Mouse (Mus musculus) thymus, postnatal 14 days (tissue): ENCODE data around the gene Ptprz1.

ENCODE experiments used
- DNase-seq: peaks from one replicate; pipeline ENCODE4 v3.0.0; 2021

Gene Ptprz1

GRCm38 (mm10) chr6:22874781-22875613 lies at the start of gene Ptprz1:
Ptprz1 (plus strand) TSS chr6:22875502.
- peak; percentile 2 for DNase-seq

- DNase-seq = no peak
Measured at GRCm38 (mm10) chr6:22833637-22834036, 41.7 kb upstream of the Ptprz1 start.

- no peak for DNase-seq
Measured at GRCm38 (mm10) chr6:22834100-22834970, 41.0 kb upstream of the Ptprz1 start.

GRCm38 (mm10) chr6:22875614-22876541 lies 576 bp downstream of the Ptprz1 start:
- no peak for DNase-seq

GRCm38 (mm10) chr6:22887978-22888377 lies 12.7 kb downstream of the Ptprz1 start:
- DNase-seq = no peak

- no peak for DNase-seq
Measured at GRCm38 (mm10) chr6:22889333-22889732, 14.0 kb downstream of the Ptprz1 start.

- DNase-seq = no peak
Measured at GRCm38 (mm10) chr6:22901983-22902382, 26.7 kb downstream of the Ptprz1 start.

GRCm38 (mm10) chr6:22908510-22909256 lies 33.4 kb downstream of the Ptprz1 start:
- no peak for DNase-seq

- no peak for DNase-seq
Measured at GRCm38 (mm10) chr6:22909257-22909907, 34.1 kb downstream of the Ptprz1 start.

GRCm38 (mm10) chr6:22909908-22910260 lies 34.6 kb downstream of the Ptprz1 start:
- DNase-seq = no peak

GRCm38 (mm10) chr6:22922880-22923279 lies 47.6 kb downstream of the Ptprz1 start:
- no peak for DNase-seq

- no peak for DNase-seq
Measured at GRCm38 (mm10) chr6:22932768-22933265, 57.5 kb downstream of the Ptprz1 start.

GRCm38 (mm10) chr6:22937126-22937525 lies 61.8 kb downstream of the Ptprz1 start:
- no peak for DNase-seq

- DNase-seq = no peak
Measured at GRCm38 (mm10) chr6:22937526-22937925, 62.2 kb downstream of the Ptprz1 start.

GRCm38 (mm10) chr6:22944191-22944590 lies 68.9 kb downstream of the Ptprz1 start:
- DNase-seq = no peak

- DNase-seq = no peak
Measured at GRCm38 (mm10) chr6:22963374-22963773, 88.1 kb downstream of the Ptprz1 start.

- no peak for DNase-seq
Measured at GRCm38 (mm10) chr6:22968073-22968472, 92.8 kb downstream of the Ptprz1 start.

GRCm38 (mm10) chr6:22983769-22984519 lies 108.6 kb downstream of the Ptprz1 start:
- DNase-seq = no peak

GRCm38 (mm10) chr6:22984520-22985154 lies 109.3 kb downstream of the Ptprz1 start:
- DNase-seq = no peak

- DNase-seq = no peak
Measured at GRCm38 (mm10) chr6:23003152-23003551, 127.8 kb downstream of the Ptprz1 start.
